Mouse (Mus musculus): ENCODE results near the gene Kif1c. TPM values are rescaled to one million over a fixed set of nuclear protein-coding genes. Genes with fewer than 3 reads are reported as not detected.

Gene Kif1c
- total RNA-seq, 1 experiment from 2014 or later = 27.3 TPM

DNA sequence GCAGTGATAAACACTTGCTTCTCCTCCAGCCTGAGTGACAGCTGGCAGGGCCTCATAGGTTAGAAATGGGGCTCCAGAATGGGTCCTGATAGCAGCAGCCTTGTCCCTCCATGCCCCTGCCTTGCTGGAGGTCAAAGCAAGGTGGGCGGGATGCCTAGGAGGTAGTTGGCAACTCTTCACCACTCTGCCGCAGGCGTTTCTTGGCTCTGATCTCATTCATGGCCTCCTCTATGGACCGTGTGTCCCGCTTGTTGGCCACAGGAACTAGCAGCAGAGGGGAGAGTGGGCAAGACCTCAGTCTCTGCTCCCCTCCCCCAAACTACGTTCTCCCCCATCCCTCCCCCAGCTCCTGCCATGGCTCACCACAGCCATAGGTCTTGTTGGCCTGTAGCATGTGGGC lies 36.4 kb upstream of the Kif1c start:
- no peak for ATAC-seq (replicated peaks; ENCODE audit: insufficient number of reproducible peaks, low FRiP score, low TSS enrichment, poor library complexity, severe bottlenecking)

- no peak for ATAC-seq (replicated peaks; ENCODE audit: insufficient number of reproducible peaks, low FRiP score, low TSS enrichment, poor library complexity, severe bottlenecking)
Measured at GRCm38 (mm10) chr11:70664741-70665140, 35.6 kb upstream of the Kif1c start.

GRCm38 (mm10) chr11:70666687-70667086 lies 33.7 kb upstream of the Kif1c start:
- no peak for ATAC-seq (replicated peaks; ENCODE audit: insufficient number of reproducible peaks, low FRiP score, low TSS enrichment, poor library complexity, severe bottlenecking)

DNA sequence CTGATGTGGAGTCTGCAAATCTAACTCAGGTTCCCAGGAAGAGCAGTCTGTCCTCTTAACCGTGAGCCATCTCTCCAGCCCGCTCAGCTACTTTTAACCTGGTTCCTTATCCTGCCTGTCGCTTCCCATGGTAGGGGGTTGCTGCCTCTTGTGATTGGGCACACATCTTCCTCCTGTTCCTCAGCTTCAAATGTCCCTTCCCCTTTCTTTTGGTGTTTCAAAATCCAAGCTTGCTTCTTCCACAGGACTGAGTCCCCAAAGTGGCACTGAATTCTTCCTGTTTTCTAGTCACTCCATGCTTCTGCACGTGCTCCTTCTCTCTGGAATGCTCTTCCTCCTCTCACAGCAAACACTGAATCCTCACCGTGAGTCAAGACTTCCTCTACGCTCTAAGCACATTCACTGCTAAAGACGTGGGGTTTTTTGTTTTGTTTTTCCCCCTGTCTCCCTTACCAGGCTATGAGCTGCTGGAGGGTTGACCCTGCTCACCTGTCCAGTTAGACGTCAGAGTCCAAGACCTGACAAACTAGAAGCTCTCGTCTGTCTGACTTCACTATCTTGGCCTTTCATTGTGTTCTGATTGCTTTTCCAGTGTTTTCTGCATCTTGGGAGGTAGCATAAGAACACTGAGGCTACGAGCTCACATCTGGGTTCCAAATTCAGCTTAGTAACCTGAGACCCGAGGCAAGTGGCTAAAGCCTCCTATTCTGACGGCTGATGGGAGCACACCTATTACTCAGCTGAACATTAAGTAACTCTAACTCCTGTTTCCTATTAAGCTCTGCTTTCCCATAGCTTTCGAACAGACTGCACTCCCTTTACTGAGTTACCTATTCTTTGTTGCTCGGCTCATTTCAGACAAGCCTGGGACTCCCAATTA lies 32.8 kb upstream of the Kif1c start:
- no peak for ATAC-seq (replicated peaks; ENCODE audit: insufficient number of reproducible peaks, low FRiP score, low TSS enrichment, poor library complexity, severe bottlenecking)

DNA sequence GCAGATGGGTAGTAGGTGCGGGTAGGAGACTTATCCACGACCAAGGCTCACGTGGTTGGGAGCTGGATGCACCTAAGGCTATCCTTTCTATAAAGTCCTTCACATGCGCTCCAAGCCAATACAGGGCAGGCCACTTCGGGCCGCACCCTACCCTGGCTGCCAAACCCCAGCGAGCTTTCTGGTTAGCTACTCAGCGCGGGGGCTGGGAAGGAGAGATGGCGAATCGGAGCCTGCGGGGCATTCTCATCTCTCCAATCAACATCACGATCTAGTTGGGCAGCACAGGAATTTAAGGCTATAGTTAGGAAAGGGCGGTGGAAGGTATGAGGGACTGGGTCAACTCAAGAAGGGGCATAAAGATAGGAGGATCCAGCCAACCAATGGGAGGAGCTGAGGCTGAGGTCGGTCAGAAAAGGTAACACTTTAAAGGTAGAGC lies 32.0 kb upstream of the Kif1c start:
- ATAC-seq (replicated peaks; ENCODE audit: insufficient number of reproducible peaks, low FRiP score, low TSS enrichment, poor library complexity, severe bottlenecking) = peak; percentile 10

DNA sequence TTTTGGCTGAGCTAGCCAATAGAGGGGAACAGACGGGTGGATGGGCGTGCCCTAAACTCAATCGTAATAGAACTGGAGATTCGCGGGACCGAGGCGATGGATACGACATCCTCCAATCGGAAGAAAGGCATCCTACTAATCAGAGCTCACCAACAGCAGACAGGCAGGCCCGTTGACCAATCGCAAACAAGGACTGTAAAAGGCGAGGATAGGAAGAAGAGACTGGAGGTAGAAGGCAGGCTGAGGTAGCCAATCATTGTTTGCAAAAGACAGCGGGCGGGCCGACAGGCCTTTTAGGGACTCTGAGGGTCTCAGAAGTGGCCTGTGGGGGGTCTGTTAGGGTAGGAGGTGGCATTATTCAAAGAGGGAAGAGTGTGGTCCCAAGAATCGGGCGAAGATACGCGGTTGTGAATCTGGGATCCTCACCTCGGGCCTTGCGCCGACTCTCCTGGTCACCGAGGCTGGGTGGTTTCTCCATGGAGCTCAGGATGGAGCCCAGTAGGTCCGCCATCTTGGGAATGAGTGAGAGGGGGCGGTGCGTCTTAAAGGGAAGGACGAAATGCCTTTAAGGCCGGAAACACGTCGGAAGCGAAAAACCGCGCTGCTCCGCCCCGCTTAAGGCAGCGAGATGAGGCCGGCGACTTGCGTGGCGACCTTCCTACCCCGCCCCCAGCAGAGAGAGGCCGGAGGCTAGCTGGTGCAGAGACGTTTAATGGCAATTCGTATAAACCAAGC lies 31.4 kb upstream of the Kif1c start, which contains the start of gene Spag7:
Gene Spag7 (minus strand): TSS at position 646 of the 735 bp plus-strand sequence.
- peak; percentile 88 for ATAC-seq (replicated peaks; ENCODE audit: insufficient number of reproducible peaks, low FRiP score, low TSS enrichment, poor library complexity, severe bottlenecking)

- 0 out of 2 replicates have a peak, but pooled peaks have one; percentile 0 for ATAC-seq (replicated peaks; ENCODE audit: insufficient number of reproducible peaks, low FRiP score, low TSS enrichment, poor library complexity, severe bottlenecking)
Measured at GRCm38 (mm10) chr11:70669582-70670345, 30.6 kb upstream of the Kif1c start.

GRCm38 (mm10) chr11:70670483-70670882 lies 29.9 kb upstream of the Kif1c start:
- ATAC-seq (replicated peaks; ENCODE audit: insufficient number of reproducible peaks, low FRiP score, low TSS enrichment, poor library complexity, severe bottlenecking) = no peak

GRCm38 (mm10) chr11:70671333-70672047 lies 28.9 kb upstream of the Kif1c start:
- ATAC-seq (replicated peaks; ENCODE audit: insufficient number of reproducible peaks, low FRiP score, low TSS enrichment, poor library complexity, severe bottlenecking) = no peak

GRCm38 (mm10) chr11:70674014-70674413 lies 26.3 kb upstream of the Kif1c start:
- ATAC-seq (replicated peaks; ENCODE audit: insufficient number of reproducible peaks, low FRiP score, low TSS enrichment, poor library complexity, severe bottlenecking) = no peak

- ATAC-seq (replicated peaks; ENCODE audit: insufficient number of reproducible peaks, low FRiP score, low TSS enrichment, poor library complexity, severe bottlenecking) = no peak
Measured at GRCm38 (mm10) chr11:70674501-70674900, 25.8 kb upstream of the Kif1c start.

- ATAC-seq (replicated peaks; ENCODE audit: insufficient number of reproducible peaks, low FRiP score, low TSS enrichment, poor library complexity, severe bottlenecking) = no peak
Measured at GRCm38 (mm10) chr11:70678092-70678491, 22.3 kb upstream of the Kif1c start.

DNA sequence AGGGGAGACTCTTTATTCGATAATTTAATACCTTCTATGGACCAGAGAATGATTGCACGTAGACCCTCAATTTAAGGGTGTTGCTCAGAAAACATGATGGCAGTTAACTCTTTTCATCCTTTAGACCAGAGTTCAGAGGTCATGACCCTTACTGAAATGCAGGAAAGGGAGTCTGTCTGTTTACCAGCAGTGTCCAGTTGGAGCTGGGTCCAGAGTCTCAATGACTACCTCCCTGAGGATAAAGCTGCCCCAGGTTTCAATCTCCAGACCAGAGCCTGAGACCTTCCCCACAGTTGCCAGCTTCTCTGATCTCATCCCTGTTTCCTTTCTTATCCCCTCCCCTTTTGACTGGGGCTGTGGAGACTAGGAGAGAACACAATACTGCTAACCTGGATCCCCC lies 21.8 kb upstream of the Kif1c start:
- ATAC-seq (replicated peaks; ENCODE audit: insufficient number of reproducible peaks, low FRiP score, low TSS enrichment, poor library complexity, severe bottlenecking) = no peak

DNA sequence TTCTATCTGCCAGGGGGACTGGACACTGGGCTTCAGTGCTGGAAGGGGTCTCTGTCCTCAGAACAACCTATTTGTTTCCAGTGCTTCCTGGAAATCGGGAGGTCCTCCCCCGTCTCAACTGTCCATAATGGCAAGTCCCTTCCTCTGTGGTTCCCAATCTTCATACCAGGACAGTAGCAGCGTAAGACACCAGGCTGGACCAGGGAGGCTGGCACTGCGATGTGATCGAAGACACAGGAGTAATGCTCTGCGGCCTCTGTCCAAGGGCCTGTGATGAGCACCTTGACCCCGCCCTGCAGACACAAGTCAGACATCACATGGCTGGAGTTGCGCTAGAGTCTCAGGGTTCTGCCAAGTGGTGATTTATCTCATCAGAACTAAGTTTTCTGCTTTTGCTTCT lies 21.0 kb upstream of the Kif1c start:
- no peak for ATAC-seq (replicated peaks; ENCODE audit: insufficient number of reproducible peaks, low FRiP score, low TSS enrichment, poor library complexity, severe bottlenecking)

DNA sequence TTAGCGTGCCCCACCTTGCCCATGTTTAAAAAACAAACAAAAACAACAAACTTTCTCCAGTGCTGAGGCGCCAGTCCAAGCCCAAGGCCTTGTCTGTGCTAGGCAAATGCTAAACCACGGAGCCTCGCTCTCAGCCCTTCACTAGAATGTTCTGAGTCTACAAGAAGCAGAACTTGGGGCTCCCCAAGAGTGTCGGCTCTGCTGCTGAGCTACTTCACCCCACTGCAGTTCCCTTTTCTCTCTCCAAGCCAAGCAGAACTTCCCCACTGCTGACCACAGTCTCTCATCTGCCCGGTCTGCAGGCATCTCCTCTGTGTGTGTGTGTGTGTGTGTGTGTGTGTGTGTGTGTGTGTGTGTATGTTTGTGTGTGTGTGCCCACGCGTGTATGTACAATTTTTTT lies 20.5 kb upstream of the Kif1c start:
- ATAC-seq (replicated peaks; ENCODE audit: insufficient number of reproducible peaks, low FRiP score, low TSS enrichment, poor library complexity, severe bottlenecking) = peak; percentile 96

DNA sequence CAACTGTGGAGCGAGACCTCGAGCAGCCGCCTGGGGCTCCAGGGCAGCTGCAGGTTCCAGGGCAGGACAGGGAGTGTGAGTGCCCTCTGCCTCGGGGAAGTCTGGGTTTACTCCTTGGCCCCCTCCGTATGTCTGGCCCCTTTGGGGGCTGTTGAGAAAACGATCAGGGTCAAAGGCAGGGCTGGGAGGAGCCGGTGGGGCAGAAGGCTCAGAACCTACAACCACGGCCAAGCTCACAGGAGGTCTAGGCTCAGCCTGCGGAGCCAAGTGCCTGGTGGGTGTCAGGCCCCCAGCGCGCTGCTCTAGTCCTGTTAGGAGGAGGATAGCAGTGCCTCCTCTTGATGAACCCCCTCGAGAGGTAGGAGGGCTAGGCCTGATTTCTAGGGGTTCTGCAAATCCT lies 19.2 kb upstream of the Kif1c start:
- ATAC-seq (replicated peaks; ENCODE audit: insufficient number of reproducible peaks, low FRiP score, low TSS enrichment, poor library complexity, severe bottlenecking) = no peak

DNA sequence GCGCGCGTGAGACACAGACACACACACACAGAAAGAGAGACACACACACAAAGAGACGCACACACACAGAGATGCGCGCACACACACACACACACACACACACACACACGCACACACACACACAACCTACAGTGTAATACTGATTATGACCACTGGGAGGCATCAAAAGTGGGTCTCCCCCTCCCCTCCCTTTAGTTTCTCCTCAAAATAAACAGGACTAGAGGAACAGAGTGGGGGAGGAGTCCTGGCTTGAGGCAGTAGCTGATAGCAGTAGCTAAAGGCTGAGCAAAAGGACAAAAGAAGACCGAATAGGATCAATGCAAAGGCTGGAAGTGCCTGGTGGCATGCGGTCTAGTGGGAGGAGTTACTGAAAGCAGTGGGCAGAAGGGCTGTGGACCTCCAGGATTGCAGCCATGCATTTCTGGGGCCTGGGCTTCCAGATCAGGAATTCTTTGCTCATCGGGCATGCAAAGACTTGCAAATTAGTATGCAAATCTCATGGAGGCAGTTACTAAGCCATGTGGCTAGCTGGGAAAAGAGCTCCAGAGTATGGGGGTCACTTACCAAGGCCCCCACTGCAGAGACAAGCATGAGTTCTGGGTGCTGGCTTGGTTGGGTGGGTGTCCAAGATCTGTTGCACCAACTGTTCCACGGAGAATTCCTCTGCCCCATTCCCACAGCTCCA lies 18.3 kb upstream of the Kif1c start:
- no peak for ATAC-seq (replicated peaks; ENCODE audit: insufficient number of reproducible peaks, low FRiP score, low TSS enrichment, poor library complexity, severe bottlenecking)

DNA sequence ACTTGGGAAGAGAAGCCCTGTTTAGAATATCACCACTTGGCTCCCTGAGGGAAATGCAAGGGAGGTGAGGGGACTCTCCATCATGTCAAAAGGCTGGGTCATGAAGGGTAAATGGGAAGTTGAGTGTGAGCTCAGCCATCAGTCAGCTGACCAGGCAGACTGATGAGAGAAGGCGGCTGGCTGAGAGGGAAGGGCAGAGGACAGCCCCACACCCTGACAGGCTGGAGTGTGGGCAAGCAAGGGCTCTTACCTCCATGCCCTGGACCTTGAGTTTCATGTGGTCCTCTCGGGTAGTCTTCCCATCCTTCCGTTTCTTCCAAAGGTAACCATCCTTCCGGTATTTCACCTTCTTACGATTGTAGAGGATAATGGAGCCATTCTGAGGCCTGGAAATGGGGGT lies 16.7 kb upstream of the Kif1c start:
- ATAC-seq (replicated peaks; ENCODE audit: insufficient number of reproducible peaks, low FRiP score, low TSS enrichment, poor library complexity, severe bottlenecking) = 0 out of 2 replicates have a peak, but pooled peaks have one; percentile 14

Measured in monocyte, adult 5-6 weeks (primary cell).